Mouse (Mus musculus) liver, embryonic 14.5 days (tissue): ENCODE data around the gene Plch1.

ENCODE experiments used
- CTCF ChIP-seq: IDR thresholded peaks from 2 replicates; pipeline ENCODE4 v1.5.1; 2016; ENCODE audit warnings: antibody characterized with exemption, low read depth, control low read depth
- EP300 ChIP-seq: IDR thresholded peaks from 2 replicates; pipeline ENCODE4 v1.6.1; 2016; ENCODE audit warnings: antibody characterized with exemption, low read depth

- TF ChIP-seq CTCF = no peak
- no peak for TF ChIP-seq EP300
Measured at GRCm38 (mm10) chr3:63692727-63693126, 206.5 kb downstream of the Plch1 start.
